10 mouse cellular contexts compared by ENCODE assay signal in the genomic region with DNA sequence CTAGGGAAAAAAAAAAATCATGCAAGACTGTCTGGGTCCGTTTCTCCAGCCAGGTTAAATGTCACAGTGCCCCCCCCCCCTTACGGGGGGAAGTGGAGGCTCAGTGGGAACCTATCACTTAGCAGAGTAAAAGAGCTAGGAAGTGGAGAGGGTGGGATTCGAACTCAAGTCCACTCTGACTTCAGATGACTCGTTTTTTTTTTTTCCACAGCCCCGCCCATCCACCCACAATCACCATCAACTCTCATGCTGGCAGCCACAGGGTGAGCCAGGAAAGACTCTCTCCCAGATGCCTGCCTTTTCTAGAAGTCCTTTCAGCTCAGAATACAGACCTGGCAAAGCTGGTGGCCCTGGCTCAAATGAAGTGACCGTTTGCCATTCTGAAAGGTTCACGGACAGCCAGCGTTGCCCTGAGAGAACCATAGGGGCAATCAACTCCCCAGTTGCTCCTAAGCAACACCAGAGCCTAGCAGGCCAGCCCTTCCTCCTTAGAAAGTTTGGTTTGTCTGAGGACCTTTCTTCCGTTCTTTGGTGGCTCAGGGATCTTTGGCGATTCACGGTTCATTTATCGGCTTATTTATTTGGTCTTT. TPM values are rescaled to one million over a fixed set of nuclear protein-coding genes. Genes with fewer than 3 reads are reported as not detected.
DNase-seq lines count a peak whose midpoint lies in the region; TF ChIP-seq lines count a peak whose summit lies in the region.
"Had no signal": no experiment of that assay in that cellular context is flagged by ENCODE, and none has a peak within 500 bp of the region (broad histone marks: within the 10 kb centered on the region; RNA-seq: fewer than 3 reads in every experiment).

No protein-coding gene starts in this region.

- DNase-seq in cerebellum, adult 9-11 months: peak; percentile 25
- no peak for DNase-seq in cerebellum, postnatal 4 days (ENCODE audit: low spot score in 2 of 2)
- DNase-seq in layer of hippocampus, adult 2 months (ENCODE audit: low spot score in 2 of 2): peak in 1 of 2 experiments; percentile 12
- no peak for DNase-seq in layer of hippocampus, adult 9-10 months (ENCODE audit: low spot score)
- DNase-seq in MN1 (ENCODE audit: low spot score): peak; percentile 35
- DNase-seq in liver: peak; percentile 69
- DNase-seq in embryo, embryonic 10.5 days (ENCODE audit: low spot score): no peak
- DNase-seq in B cell, adult 2 months: no peak
- DNase-seq: cerebellum, postnatal 14 days had no signal

- no peak overlapping the region for H3K4me3 ChIP-seq in layer of hippocampus, adult 2 months
- H3K4me3 ChIP-seq: midbrain, embryonic 12.5 days had no signal

- no peak for TF ChIP-seq CTCF in layer of hippocampus, adult 2 months (conservative IDR thresholded peaks at IDR 0.05)

- peak overlapping the region; percentile 68 for H3K27ac ChIP-seq in layer of hippocampus, adult 2 months
- H3K27ac ChIP-seq: midbrain, embryonic 12.5 days had no signal

RNA-seq across cellular contexts. Expression of gene Clic4, which starts 13.5 kb away (rescaled TPM):
- total RNA-seq in layer of hippocampus, adult 2 months (2021): 10 to 100 TPM; 31.2 to 34.2 TPM

Comparison
In these comparisons a context has a peak if more than half of its experiments do, and no peak if none do; other contexts are left out.
1. DNase-seq: peak in cerebellum, adult 9-11 months (single experiment), MN1 (single experiment) and liver (single experiment); none in cerebellum, postnatal 4 days (0 of 2), layer of hippocampus, adult 9-10 months (single experiment), embryo, embryonic 10.5 days (single experiment) and B cell, adult 2 months (0 of 2).